Mouse (Mus musculus): ENCODE results near the gene Plgrkt. TPM values are rescaled to one million over a fixed set of nuclear protein-coding genes. Genes with fewer than 3 reads are reported as not detected.
A peak's percentile ranks its signal among the peaks of the same experiment; 100 is the strongest.

The Plgrkt gene
- polyA plus RNA-seq, 2 experiments: 47.5 to 64.6 TPM

DNA sequence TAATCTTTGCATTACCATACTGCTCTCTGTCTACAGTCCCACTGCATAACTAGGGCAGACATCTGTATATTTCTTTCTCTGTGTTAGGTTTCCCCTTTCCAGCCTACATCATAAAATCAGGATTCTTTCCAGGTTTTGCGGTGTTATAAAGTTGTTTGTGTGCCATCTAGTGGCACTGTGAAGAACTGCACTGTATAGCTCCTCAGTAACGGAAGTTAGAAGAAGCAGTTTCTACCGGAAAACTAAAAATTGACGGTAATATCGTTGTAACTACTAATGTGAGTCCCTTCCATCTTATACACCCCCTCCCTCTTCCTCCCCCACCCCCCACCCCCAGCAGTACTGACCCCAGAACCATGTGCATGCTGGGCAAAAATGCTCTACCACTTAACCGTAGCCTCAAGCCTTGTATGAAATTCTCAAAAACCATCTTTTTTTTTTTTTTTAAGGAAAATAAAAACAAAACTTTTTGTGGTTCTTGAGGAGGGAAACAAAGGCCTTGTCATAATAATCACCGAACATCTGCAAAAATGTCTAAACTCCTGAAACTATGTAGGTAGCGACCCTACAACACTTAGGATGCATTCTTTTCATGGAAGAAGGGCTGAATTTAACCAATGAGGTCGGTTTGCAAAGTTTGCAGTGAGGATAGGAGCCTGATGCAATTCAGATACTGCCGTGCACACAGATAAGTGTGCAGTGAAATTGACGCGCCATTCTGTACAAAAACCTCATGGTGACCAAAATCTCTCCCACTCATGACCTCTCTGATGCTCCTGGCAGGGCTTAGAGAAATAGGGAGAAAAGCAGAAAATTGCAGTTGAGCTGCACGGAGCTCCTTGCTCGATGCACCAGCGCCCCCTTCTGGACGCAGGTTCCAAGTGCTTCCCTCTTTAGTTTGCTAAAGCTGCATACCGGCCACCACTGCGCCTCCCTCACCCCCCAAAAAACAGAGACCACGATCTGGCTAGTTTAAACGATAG, 12.0 kb downstream of the Plgrkt start:
- 5% methylated on average over 20 of the region's 20 CpGs for WGBS

DNA sequence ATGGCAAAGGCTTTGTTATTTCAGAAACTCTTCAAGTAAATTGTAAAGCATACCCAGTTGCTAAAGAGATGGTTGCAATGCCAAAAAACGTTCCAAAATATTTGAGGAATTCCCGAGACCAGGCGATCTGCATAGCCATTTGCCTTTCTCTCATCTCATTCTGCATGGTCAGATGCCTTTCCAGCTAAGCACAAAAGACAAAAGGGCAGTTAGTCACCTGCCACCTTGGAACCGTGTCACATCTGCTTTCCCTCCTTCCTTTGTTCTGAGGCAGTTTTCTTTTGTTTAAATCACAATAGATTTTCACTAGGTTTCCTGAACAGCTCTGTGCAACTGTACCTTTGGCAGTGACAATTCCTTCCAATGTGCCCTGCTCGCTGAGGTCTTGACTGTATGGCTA, 16.2 kb downstream of the Plgrkt start:
- Histone ChIP-seq H3K9me3 (ENCODE audit: control insufficient read depth, low read length) (no peaks in the 10 kb centered on the region), H3K9ac (ENCODE audit: low read depth, low read length, severe bottlenecking) (no peak overlapping the region), H3K4me2 (replicated peaks; ENCODE audit: low read depth, low read length, severe bottlenecking) (no peak overlapping the region), H3K27ac (replicated peaks; ENCODE audit: low read depth, low read length) (no peak overlapping the region), H3K27me3 (ENCODE audit: control insufficient read depth, insufficient read depth, low read length) (no peaks in the 10 kb centered on the region), H3K4me3 (replicated peaks; ENCODE audit: low read length) (no peak overlapping the region), H3K36me3 (ENCODE audit: control insufficient read depth, insufficient read depth, low read length) (peaks cover 5% of the 10 kb centered on the region; the same call in 1 of the 2 replicates), H3K4me1 (ENCODE audit: control insufficient read depth, insufficient read depth, low read length) (no peaks in the 10 kb centered on the region)
- WGBS: 59% methylated on average over 5 of the region's 5 CpGs
- ATAC-seq (ENCODE audit: low FRiP score, low read depth) (no peak), DNase-seq (ENCODE audit: low spot score) (no peak)
- no peak for TF ChIP-seq POLR2A (IDR thresholded peaks at IDR 0.05; ENCODE audit: borderline replicate concordance, extremely low read depth, insufficient read depth, insufficient read length)

More for the DNA sequence above, 12.0 kb downstream of the Plgrkt start:
- H3K4me1 ChIP-seq (ENCODE audit: control insufficient read depth, insufficient read depth, low read length): no peaks in the 10 kb centered on the region
- H3K27ac ChIP-seq (replicated peaks; ENCODE audit: low read depth, low read length): no peak overlapping the region
- H3K4me3 ChIP-seq (replicated peaks; ENCODE audit: low read length): peak overlapping the region; percentile 28
- H3K36me3 ChIP-seq (ENCODE audit: control insufficient read depth, insufficient read depth, low read length): no peaks in the 10 kb centered on the region; the same call in 1 of the 2 replicates
- H3K9me3 ChIP-seq (ENCODE audit: control insufficient read depth, low read length): no peaks in the 10 kb centered on the region
- no peak for TF ChIP-seq POLR2A (IDR thresholded peaks at IDR 0.05; ENCODE audit: borderline replicate concordance, extremely low read depth, insufficient read depth, insufficient read length)
- peak overlapping the region; percentile 67 for H3K4me2 ChIP-seq (replicated peaks; ENCODE audit: low read depth, low read length, severe bottlenecking)
- H3K27me3 ChIP-seq (ENCODE audit: control insufficient read depth, insufficient read depth, low read length): no peaks in the 10 kb centered on the region
- ATAC-seq (ENCODE audit: low FRiP score, low read depth) (peak; percentile 79), DNase-seq (ENCODE audit: low spot score) (peak; percentile 95)
- H3K9ac ChIP-seq (ENCODE audit: low read depth, low read length, severe bottlenecking): peak overlapping the region; percentile 21; the same call in 1 of the 2 replicates

DNA sequence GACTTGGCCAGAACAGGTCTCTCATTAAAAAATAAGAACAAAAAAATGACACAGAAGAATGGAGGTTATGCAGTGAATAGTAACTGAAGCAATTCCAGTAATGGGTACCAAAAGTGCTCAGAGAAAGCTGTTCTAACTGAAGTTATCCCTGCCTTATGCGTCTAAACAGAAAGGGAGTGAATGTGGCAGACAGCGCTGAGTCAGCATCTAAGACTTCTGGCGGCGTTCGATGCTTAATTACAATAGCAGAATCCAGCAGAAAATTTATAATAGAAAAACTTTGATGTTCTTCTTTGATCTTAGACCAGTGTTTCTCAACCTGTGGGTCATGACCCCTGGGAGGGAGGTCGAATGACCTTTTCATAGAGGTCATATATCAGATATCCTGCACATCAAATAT, 21.6 kb downstream of the Plgrkt start:
- H3K27me3 ChIP-seq (ENCODE audit: control insufficient read depth, insufficient read depth, low read length): no peaks in the 10 kb centered on the region
- WGBS: 74% methylated on average over 6 of the region's 6 CpGs
- peaks cover 5% of the 10 kb centered on the region; the same call in 1 of the 2 replicates for H3K36me3 ChIP-seq (ENCODE audit: control insufficient read depth, insufficient read depth, low read length)
- TF ChIP-seq POLR2A (IDR thresholded peaks at IDR 0.05; ENCODE audit: borderline replicate concordance, extremely low read depth, insufficient read depth, insufficient read length): no peak
- no peak overlapping the region for H3K9ac ChIP-seq (ENCODE audit: low read depth, low read length, severe bottlenecking)
- no peak overlapping the region for H3K4me2 ChIP-seq (replicated peaks; ENCODE audit: low read depth, low read length, severe bottlenecking)
- ATAC-seq (ENCODE audit: low FRiP score, low read depth): no peak
- H3K9me3 ChIP-seq (ENCODE audit: control insufficient read depth, low read length): no peaks in the 10 kb centered on the region
- H3K4me3 ChIP-seq (replicated peaks; ENCODE audit: low read length): no peak overlapping the region
- no peak for DNase-seq (ENCODE audit: low spot score)
- H3K27ac ChIP-seq (replicated peaks; ENCODE audit: low read depth, low read length): no peak overlapping the region
- no peaks in the 10 kb centered on the region for H3K4me1 ChIP-seq (ENCODE audit: control insufficient read depth, insufficient read depth, low read length)

DNA sequence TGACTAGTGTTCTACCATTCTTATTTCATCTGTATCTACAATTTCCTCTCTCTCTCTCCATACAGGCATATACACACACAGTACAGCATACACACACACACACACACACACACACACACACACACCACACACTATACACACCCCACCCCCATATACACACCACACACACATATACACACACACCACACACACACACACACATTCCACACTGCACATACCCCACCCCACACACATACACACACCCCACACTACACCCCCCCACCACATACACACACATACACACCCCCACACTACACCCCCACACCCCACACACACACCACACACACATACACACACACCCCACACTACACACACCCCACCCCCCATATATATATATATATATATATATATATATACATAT, 22.3 kb downstream of the Plgrkt start:
- no peak for TF ChIP-seq POLR2A (IDR thresholded peaks at IDR 0.05; ENCODE audit: borderline replicate concordance, extremely low read depth, insufficient read depth, insufficient read length)

DNA sequence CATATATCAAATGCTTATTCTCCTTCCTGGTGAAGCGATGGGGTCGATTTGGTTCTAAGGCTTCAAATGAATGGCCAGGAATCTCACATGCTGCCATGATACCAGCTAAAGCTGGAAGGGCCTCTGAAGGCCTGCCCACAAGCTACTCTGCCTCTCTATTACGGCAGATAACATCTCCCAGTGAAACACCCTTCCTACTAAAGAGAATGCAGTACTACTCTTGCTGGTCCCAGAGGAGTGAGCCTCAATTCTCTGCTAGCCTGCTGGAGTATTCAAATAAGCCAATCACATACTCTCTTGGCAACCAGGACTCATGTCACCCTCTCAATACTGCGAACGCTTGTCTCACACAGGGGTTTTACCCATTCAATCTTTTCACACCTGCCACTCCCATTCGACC, 24.9 kb downstream of the Plgrkt start:
- Histone ChIP-seq H3K4me3 (replicated peaks; ENCODE audit: low read length) (no peak overlapping the region), H3K27me3 (ENCODE audit: control insufficient read depth, insufficient read depth, low read length) (no peaks in the 10 kb centered on the region), H3K4me1 (ENCODE audit: control insufficient read depth, insufficient read depth, low read length) (no peaks in the 10 kb centered on the region), H3K9ac (ENCODE audit: low read depth, low read length, severe bottlenecking) (no peak overlapping the region), H3K36me3 (ENCODE audit: control insufficient read depth, insufficient read depth, low read length) (no peaks in the 10 kb centered on the region), H3K9me3 (ENCODE audit: control insufficient read depth, low read length) (no peaks in the 10 kb centered on the region), H3K27ac (replicated peaks; ENCODE audit: low read depth, low read length) (no peak overlapping the region), H3K4me2 (replicated peaks; ENCODE audit: low read depth, low read length, severe bottlenecking) (no peak overlapping the region)
- no peak for TF ChIP-seq POLR2A (IDR thresholded peaks at IDR 0.05; ENCODE audit: borderline replicate concordance, extremely low read depth, insufficient read depth, insufficient read length)
- no peak for ATAC-seq (ENCODE audit: low FRiP score, low read depth)
- no peak for DNase-seq (ENCODE audit: low spot score)
- WGBS: 71% methylated on average over 6 of the region's 6 CpGs

More for the DNA sequence above, 22.3 kb downstream of the Plgrkt start:
- Histone ChIP-seq H3K36me3 (ENCODE audit: control insufficient read depth, insufficient read depth, low read length) (peaks cover 2% of the 10 kb centered on the region; the same call in 1 of the 2 replicates), H3K9ac (ENCODE audit: low read depth, low read length, severe bottlenecking) (no peak overlapping the region), H3K4me2 (replicated peaks; ENCODE audit: low read depth, low read length, severe bottlenecking) (no peak overlapping the region), H3K27ac (replicated peaks; ENCODE audit: low read depth, low read length) (no peak overlapping the region), H3K27me3 (ENCODE audit: control insufficient read depth, insufficient read depth, low read length) (no peaks in the 10 kb centered on the region), H3K9me3 (ENCODE audit: control insufficient read depth, low read length) (no peaks in the 10 kb centered on the region), H3K4me1 (ENCODE audit: control insufficient read depth, insufficient read depth, low read length) (no peaks in the 10 kb centered on the region), H3K4me3 (replicated peaks; ENCODE audit: low read length) (no peak overlapping the region)
- DNase-seq (ENCODE audit: low spot score): no peak
- no peak for ATAC-seq (ENCODE audit: low FRiP score, low read depth)
